Mouse (Mus musculus) B cell, adult (primary cell): ENCODE data around the gene Senp6. TPM values are rescaled to one million over a fixed set of nuclear protein-coding genes. Genes with fewer than 3 reads are reported as not detected.

Experiments
- total RNA-seq: library from RNA; stranded (reverse); gene quantifications from 4 replicates; pipeline ENCODE4 v1.2.4, GENCODE M21; 2023; ENCODE audit not compliant: inconsistent age

The Senp6 gene
- 167 to 181 TPM (median 171 TPM) in 4 replicates for total RNA-seq

DNA sequence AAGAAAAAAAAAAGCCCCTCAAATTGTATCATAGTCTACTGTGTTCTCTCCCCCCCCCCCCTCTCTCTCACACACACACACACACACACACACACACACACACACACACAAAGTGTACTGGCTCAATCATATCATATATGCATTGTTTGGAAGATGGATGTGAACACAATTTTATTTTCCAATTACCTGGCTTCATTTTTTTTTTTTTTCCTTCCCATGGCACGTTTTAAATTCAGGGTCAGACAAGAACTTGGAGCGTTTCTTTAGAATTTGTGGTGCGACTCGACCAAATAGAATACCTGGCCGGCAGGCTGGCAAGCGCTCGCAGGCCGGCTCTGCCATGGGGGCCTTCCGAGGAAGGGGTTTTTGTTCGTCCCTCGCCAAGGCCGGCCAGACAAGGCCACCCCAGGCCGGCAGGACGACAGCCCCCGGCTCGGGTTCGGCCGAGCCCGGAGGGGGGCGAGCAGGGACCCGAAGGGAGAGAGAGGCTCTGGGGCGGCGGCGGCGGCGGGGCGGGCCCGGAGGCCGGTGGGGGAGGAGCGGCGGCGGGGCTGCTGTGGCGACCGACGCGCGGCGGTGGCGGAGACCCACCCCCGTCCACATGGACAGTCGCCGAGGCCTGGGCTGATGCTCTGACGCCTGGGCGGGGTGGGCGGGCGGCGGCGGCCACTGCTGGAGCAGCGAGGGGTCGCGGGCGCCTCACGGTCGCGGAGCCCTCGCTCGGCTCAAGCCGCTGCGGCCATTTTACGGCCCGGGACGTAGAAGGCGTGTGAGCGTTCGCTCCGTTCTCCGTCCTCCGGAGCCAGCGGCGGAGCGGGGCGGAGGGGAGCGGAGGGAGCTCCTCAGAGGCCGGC lies at the start of gene Senp6:
Gene Senp6 (plus strand): TSS at position 537 of the 854 bp plus-strand sequence.

DNA sequence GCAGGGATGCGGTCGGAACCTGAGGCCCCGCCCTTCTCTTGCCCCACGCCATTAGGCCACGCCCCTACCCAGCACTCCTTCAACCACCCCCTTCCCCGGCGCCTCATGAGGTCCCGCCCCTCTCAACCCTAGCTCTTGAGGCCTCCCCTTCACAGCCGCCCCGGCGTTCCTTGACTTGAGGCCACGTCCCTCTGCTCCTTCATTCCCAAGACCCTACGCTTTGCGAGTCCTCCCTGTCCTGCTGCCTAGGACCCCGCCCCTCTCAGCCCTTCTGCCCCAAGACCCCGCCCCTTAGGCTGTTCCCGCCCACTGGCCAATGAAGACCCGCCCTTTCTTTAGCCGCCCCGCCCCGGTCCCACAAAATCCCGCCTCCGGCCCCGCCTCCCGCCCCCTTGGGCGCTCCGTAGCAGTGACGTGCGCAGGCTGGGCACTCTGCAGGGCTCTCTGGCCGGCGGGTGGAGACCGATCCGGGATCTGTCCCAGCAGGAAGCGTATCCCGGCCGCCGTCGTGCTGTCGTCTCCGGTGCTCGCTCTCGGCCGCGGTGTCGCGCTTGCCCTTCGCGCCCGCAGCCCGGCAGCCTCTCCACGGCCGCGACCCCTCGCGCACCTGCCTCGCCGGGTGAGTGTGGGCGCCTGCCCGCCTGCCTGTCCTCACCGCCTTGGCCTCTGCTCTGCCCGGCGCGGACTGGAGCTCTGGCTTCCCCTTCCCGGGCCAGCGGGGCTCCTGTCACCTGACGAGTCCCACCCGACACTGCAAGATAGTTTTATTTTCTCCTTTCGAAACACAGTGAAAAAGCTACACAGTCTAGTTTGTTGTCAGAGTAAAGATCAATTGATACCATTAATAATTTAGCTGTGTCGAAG lies 98.1 kb downstream of the Senp6 start, which contains the start of gene Myo6:
Gene Myo6 (plus strand): TSS at position 421 of the 864 bp plus-strand sequence.

Other genes starting within 250 kb of the Senp6 start
- not detected in 4 replicates for gene Filip1, start 54.1 kb upstream of the Senp6 start, total RNA-seq
- gene Myo6, start 98.1 kb downstream of the Senp6 start, total RNA-seq = 3.5 to 4.3 TPM (median 4.2 TPM) in 4 replicates